Mouse (Mus musculus) left cerebral cortex, adult 2 months (tissue): Measurements from ENCODE around the gene Mtmr6. TPM values are rescaled to one million over a fixed set of nuclear protein-coding genes. Genes with fewer than 3 reads are reported as not detected.
A peak's percentile ranks its signal among the peaks of the same experiment; 100 is the strongest.

Experiments used
- DNase-seq, 2 experiments: peaks; one replicate each; pipeline ENCODE4 v3.0.0; 2021 to 2022; ENCODE audit warnings: low spot score in 2 of 2, mixed read lengths in 1 of 2; ENCODE audit errors: extremely low spot score in 1 of 2
- H3K27ac ChIP-seq: fragments of 200-600 bp; 2 replicates; pipeline ENCODE4 v1.8.1; 2022
- H3K4me3 ChIP-seq: fragments of 200-600 bp; 2 replicates; pipeline ENCODE4 v1.8.1; 2022
- CTCF ChIP-seq: fragments of 200-600 bp; IDR thresholded peaks from 2 replicates; pipeline ENCODE4 v1.8.1; 2022; ENCODE audit warnings: antibody characterized with exemption, mild to moderate bottlenecking, moderate library complexity
- intact Hi-C: fragments of 180-260 bp; cut with DNase I; formaldehyde crosslinking; loops from one replicate; pipeline ENCODE4 v1.15.1; 2025
- total RNA-seq, 2 experiments: library from RNA; stranded (reverse); gene quantifications; 2 replicates each; pipeline ENCODE4 v1.2.3; 2021

The Mtmr6 gene
- total RNA-seq, 2 experiments from 2014 or later = 105 to 118 TPM

DNA sequence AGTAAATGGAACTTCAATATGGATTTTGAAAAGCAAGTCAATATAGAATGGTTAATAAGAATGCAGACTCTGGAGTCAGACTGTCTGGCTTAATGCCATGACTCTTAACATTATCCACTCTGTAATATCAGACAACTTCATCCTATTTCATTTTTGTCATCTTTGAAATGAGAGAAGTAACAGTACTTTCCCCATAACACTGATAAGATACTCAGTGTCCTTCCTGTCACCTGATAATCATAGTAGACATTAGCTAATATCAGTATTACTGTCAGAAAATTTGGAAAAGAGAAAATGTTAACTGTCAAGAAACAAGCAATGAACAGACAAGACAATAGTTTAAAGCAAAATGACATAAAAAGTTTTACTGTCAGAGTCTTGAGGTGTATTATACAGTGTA, 10.3 kb upstream of the Mtmr6 start:
- Histone ChIP-seq H3K4me3 (no peak overlapping the region), H3K27ac (no peak overlapping the region)
- no peak for TF ChIP-seq CTCF
- intact Hi-C loops = loop anchor here (5.0 kb wide), 1 partner anchor 438 kb away; no protein-coding TSS in a partner anchor
- DNase-seq = no peak

DNA sequence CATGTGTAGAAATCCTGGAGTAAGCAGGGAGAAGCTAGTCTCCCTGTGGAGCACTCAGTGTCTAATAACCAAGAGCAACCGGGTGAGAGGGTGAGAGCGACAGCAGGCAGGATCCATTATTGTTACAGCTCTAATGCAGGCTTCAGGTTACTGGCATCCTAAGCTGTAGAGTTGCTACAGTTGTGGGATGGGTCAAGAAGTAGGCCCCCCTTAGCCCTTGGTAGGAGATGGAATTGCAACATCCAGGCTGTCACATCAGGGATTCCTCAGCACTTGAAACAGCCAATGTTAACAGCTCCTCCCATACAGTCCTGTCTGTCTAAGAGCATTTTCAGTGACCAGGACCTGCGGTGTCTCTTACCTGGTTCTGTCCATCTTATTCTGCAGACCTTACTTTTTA, 8.7 kb upstream of the Mtmr6 start:
- intact Hi-C loops = no loop called here
- Histone ChIP-seq H3K27ac (no peak overlapping the region), H3K4me3 (no peak overlapping the region)
- DNase-seq = no peak
- TF ChIP-seq CTCF = no peak

DNA sequence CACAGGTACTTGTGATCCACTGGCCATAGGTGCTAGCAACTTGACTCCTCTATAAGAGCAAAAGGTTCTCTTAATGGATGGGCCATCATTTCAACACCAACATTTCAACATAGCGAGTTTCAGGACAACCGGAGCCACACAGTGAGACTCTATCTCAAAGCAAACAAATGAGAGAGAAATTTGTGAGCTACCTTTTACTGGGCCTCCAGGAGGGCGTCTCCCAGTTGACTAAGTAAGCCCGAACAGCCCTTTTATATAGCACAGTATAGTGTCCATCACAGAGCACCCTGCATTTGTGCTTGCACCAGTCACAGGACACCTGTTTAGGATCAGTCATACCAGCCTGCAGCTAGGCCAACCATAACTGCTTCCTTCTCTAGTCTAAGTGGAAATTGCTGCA, 7.9 kb upstream of the Mtmr6 start:
- DNase-seq = no peak
- no peak for TF ChIP-seq CTCF
- no peak overlapping the region for H3K27ac ChIP-seq
- no peak overlapping the region for H3K4me3 ChIP-seq
- intact Hi-C loops = no loop called here

- intact Hi-C loops = no loop called here
- H3K27ac ChIP-seq = no peak overlapping the region
- TF ChIP-seq CTCF = no peak
- H3K4me3 ChIP-seq = no peak overlapping the region
- no peak for DNase-seq
Measured at GRCm38 (mm10) chr14:60257851-60258250, 7.2 kb upstream of the Mtmr6 start.

GRCm38 (mm10) chr14:60262316-60262715, 2.7 kb upstream of the Mtmr6 start:
- no peak overlapping the region for H3K4me3 ChIP-seq
- no peak for TF ChIP-seq CTCF
- intact Hi-C loops = no loop called here
- no peak for DNase-seq
- H3K27ac ChIP-seq = no peak overlapping the region

DNA sequence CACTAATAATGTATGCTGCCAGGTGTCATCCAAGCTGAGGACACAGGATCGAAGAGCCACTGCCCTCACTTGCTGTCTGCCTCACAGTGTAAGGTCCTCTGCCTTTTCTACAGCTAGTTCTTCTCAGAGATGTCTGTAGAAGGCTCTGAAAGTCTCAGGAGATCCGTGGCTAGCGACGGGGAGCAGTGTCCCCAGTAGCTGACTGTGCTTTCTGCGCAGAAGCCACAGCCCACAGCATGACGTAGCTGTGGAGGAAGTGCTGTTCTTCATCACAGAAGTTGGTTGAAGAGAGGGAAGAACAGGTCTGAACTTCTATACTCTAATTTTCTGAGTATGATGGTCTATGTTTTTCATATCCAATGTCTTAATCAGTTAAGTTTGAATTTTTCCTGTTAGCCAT, 4.3 kb downstream of the Mtmr6 start:
- DNase-seq = no peak
- Histone ChIP-seq H3K4me3 (no peak overlapping the region), H3K27ac (no peak overlapping the region)
- intact Hi-C loops = no loop called here
- TF ChIP-seq CTCF = no peak

GRCm38 (mm10) chr14:60273346-60273745, 8.3 kb downstream of the Mtmr6 start:
- TF ChIP-seq CTCF = no peak
- intact Hi-C loops = no loop called here
- no peak overlapping the region for H3K4me3 ChIP-seq
- DNase-seq = no peak
- H3K27ac ChIP-seq = peak overlapping the region; percentile 38; the same call in 1 of the 2 replicates

DNA sequence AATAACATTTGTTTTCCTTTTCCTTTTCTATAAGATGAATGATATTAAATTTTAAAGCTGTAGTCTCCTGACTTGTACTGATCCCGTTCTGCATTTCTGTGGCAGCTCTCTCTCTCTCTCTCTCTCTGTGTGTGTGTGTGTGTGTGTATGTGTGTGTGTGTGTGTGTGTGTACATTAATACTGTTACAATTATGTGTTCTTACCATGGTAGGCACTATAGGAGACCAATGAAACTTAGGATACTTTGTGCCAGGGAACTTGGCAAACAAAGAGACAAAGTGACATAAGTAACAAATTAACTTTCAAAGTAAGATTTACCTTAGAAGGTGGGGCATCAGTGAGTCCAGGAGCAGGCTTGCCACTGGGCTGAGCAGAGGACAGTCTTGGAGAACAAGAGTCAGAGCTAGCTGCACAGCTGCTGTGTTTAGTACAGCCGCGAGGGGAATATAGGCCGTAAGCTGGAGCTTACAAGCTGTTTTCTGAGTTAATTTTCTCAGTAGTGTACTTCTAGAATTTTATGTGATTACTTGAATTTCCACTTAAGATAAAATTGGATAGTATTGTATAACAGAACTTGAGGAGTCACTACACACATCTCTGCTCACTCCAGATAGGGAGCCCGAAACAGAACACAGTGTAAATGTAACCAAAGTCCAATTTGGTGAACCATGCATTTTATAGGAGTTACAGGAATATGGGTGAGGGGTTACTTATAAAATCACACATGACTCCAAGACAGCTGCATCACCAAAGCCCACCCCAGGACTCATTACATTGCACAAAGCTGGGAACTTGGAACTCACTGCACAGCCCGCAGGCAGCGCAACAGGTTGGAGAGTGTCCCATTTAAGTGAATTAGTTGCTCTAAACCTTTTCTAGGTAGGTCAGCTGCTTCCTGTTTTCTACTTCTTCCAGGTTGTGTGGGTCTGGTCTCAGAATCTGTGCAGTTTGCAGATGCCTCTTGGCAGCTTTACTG, 10.6 kb downstream of the Mtmr6 start:
- intact Hi-C loops = no loop called here
- Histone ChIP-seq H3K4me3 (no peak overlapping the region), H3K27ac (no peak overlapping the region)
- DNase-seq = no peak
- no peak for TF ChIP-seq CTCF

DNA sequence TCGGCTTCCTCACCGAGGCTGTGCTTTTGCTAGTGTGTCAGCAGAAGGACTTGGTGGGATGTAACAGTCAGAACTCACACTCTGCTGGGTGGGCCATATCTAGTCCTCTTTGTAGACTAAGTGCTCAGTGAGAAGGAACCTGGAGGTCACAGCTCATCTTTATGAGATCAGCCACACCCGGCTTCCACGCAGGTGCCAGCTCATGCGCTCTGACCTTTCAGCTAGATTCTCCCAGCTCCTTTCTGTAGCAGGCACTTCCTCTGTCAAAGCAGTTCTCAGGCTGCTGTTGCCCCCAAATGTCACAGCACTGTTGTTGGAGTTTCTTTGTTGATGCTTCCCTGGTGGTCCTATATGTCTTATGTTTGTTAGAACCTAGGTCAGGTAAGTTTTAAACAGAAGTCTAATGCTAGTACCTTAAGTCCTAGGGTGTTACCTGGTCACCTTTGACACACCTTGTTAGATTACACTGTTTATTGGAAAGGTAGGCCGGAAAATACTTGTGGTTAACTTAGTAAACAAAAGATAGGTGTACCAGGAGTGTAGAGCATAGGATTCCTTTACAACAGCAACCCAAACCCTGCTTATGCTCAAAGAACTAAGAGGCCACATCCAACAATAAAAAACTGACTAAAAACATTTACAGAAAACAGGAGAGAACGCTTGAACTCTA, 21.3 kb downstream of the Mtmr6 start:
- Histone ChIP-seq H3K27ac (no peak overlapping the region), H3K4me3 (no peak overlapping the region)
- intact Hi-C loops = no loop called here
- no peak for DNase-seq
- TF ChIP-seq CTCF = no peak

GRCm38 (mm10) chr14:60290363-60290762, 25.3 kb downstream of the Mtmr6 start:
- DNase-seq = no peak
- no peak overlapping the region for H3K27ac ChIP-seq
- intact Hi-C loops = no loop called here
- no peak for TF ChIP-seq CTCF
- no peak overlapping the region for H3K4me3 ChIP-seq

GRCm38 (mm10) chr14:60295531-60295930, 30.5 kb downstream of the Mtmr6 start:
- H3K4me3 ChIP-seq = no peak overlapping the region
- H3K27ac ChIP-seq = no peak overlapping the region
- intact Hi-C loops = no loop called here
- no peak for TF ChIP-seq CTCF
- DNase-seq = no peak

DNA sequence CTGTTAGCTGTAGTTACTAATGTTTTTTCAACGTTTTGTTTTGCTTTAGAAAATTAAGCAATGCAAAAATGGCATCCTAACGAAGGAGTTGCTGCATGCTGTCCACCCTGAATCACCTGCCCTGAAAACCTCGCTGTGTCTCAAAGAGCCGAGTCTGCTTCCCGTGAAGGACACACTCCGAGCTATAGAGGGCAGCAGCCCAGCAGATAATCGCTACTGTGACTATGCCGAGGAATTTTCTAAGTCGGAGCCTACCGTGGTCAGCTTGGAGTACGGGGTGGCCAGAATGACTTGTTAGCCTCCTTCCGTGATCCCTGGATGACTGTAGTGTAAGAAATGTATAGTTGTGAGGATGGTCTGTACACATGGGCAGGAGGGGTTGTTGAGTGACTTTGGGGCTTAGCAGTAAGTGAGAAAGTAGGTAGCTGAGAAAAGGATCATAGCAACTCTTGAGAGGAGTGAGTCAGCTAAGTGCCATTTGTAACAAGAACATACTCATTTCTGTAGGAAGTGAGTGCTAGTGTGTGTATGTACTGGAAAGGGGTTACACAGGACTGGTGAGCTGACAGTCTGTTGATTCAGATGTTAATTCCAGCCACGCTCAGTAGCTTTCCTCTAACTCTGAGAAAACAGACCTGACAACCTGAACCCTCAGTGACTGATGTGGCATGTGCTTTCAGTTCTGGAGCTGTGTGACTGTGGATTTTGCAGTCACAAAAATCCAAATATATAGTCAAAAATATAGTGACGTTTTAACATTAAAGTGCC, 35.4 kb downstream of the Mtmr6 start:
- TF ChIP-seq CTCF = peak; percentile 42
- Histone ChIP-seq H3K4me3 (no peak overlapping the region), H3K27ac (no peak overlapping the region)
- peak in 1 of 2 experiments; percentile 20 for DNase-seq
- intact Hi-C loops = loop anchor here (5.0 to 10.0 kb wide), 2 partner anchors 137 to 394 kb away; no protein-coding TSS in a partner anchor
